Mouse (Mus musculus): ENCODE results near the gene Sema6d. TPM values are rescaled to one million over a fixed set of nuclear protein-coding genes. Genes with fewer than 3 reads are reported as not detected.

Gene Sema6d
- polyA plus RNA-seq, 1 experiment from 2014 or later: 27.9 TPM

DNA sequence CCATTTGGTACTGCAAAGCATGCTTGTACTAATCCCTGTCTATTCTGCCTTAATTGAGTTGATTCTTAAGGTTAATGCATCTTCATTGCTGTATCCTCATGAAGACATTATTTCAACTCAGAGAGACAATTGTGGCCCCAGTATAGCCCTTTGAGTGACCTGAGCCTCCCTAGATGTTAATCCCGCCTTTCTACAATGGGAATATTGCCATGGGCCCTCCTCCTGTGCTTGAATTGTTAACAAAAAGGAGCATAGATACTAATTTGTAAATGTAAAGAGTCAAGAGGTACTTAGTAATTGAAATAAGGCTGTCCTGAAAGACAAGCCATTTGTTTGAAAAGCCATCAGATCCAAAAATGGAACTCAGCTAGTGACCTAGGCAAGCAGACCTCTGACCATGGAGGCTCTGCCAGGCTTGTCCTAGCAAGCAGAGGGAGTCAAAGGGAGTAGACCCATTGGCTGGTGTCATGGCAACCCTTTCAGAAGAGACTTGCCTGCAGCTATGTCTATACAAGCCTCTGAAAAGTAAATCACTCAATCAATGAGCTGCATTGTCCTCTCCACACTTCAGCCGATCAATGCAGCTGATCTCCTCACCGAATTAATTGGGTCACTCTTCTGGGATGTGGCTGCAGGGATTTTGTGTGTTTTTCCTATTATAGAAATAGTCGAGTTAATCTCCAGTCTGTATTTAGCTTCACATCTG, 416.2 kb downstream of the Sema6d start:
- DNase-seq (ENCODE audit: low spot score) (peak; percentile 46), ATAC-seq (ENCODE audit: insufficient read depth, low FRiP score, low TSS enrichment) (peak; percentile 79)
- Histone ChIP-seq H3K9ac (ENCODE audit: low read length) (no peak overlapping the region), H3K27me3 (ENCODE audit: control insufficient read depth, insufficient read depth, low read length) (no peaks in the 10 kb centered on the region), H3K4me3 (ENCODE audit: low read depth, low read length) (no peak overlapping the region), H3K4me1 (ENCODE audit: control insufficient read depth, insufficient read depth, low read length) (no peaks in the 10 kb centered on the region), H3K36me3 (ENCODE audit: control insufficient read depth, insufficient read depth, low read length) (no peaks in the 10 kb centered on the region), H3K4me2 (ENCODE audit: low read depth) (no peak overlapping the region), H3K9me3 (ENCODE audit: control insufficient read depth, low read length) (no peaks in the 10 kb centered on the region), H3K27ac (ENCODE audit: low read depth, low read length) (no peak overlapping the region)
- 29% methylated on average over 4 of the region's 4 CpGs for WGBS

DNA sequence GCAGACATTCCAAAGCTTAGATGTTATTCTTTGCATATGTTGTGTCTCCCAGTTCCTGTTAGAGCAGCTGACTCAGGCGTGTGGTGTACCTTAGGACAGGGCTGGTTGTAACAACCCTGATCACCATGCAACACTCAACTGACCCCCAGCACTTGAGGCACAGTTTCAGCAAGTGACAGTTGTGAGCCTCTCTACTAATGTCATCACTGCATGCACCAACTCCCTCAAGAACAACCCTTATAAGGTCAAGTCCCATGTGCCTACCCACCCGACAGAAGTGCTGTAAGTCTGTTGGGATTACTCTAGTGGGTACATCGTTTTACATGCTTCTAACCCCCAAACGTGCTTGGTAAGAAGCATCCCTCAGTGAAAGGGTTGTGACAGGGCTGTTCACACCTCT, 418.0 kb downstream of the Sema6d start:
- Histone ChIP-seq H3K4me1 (ENCODE audit: control insufficient read depth, insufficient read depth, low read length) (no peaks in the 10 kb centered on the region), H3K4me3 (ENCODE audit: low read depth, low read length) (no peak overlapping the region), H3K4me2 (ENCODE audit: low read depth) (no peak overlapping the region), H3K9ac (ENCODE audit: low read length) (no peak overlapping the region), H3K9me3 (ENCODE audit: control insufficient read depth, low read length) (no peaks in the 10 kb centered on the region), H3K36me3 (ENCODE audit: control insufficient read depth, insufficient read depth, low read length) (no peaks in the 10 kb centered on the region), H3K27me3 (ENCODE audit: control insufficient read depth, insufficient read depth, low read length) (no peaks in the 10 kb centered on the region), H3K27ac (ENCODE audit: low read depth, low read length) (no peak overlapping the region)
- DNase-seq (ENCODE audit: low spot score): no peak
- 78% methylated on average over 4 of the region's 4 CpGs for WGBS
- ATAC-seq (ENCODE audit: insufficient read depth, low FRiP score, low TSS enrichment): no peak

GRCm38 (mm10) chr2:124509479-124509878, 419.7 kb downstream of the Sema6d start:
- Histone ChIP-seq H3K4me2 (ENCODE audit: low read depth) (no peak overlapping the region), H3K36me3 (ENCODE audit: control insufficient read depth, insufficient read depth, low read length) (no peaks in the 10 kb centered on the region), H3K27ac (ENCODE audit: low read depth, low read length) (no peak overlapping the region), H3K9ac (ENCODE audit: low read length) (no peak overlapping the region), H3K4me3 (ENCODE audit: low read depth, low read length) (no peak overlapping the region), H3K9me3 (ENCODE audit: control insufficient read depth, low read length) (no peaks in the 10 kb centered on the region), H3K27me3 (ENCODE audit: control insufficient read depth, insufficient read depth, low read length) (no peaks in the 10 kb centered on the region), H3K4me1 (ENCODE audit: control insufficient read depth, insufficient read depth, low read length) (no peaks in the 10 kb centered on the region)
- ATAC-seq (ENCODE audit: insufficient read depth, low FRiP score, low TSS enrichment): no peak
- no peak for DNase-seq (ENCODE audit: low spot score)
- 85% methylated on average over 6 of the region's 6 CpGs for WGBS

- Histone ChIP-seq H3K27me3 (ENCODE audit: control insufficient read depth, insufficient read depth, low read length) (no peaks in the 10 kb centered on the region), H3K4me3 (ENCODE audit: low read depth, low read length) (no peak overlapping the region), H3K36me3 (ENCODE audit: control insufficient read depth, insufficient read depth, low read length) (no peaks in the 10 kb centered on the region), H3K4me1 (ENCODE audit: control insufficient read depth, insufficient read depth, low read length) (no peaks in the 10 kb centered on the region), H3K27ac (ENCODE audit: low read depth, low read length) (no peak overlapping the region), H3K9ac (ENCODE audit: low read length) (no peak overlapping the region), H3K9me3 (ENCODE audit: control insufficient read depth, low read length) (no peaks in the 10 kb centered on the region), H3K4me2 (ENCODE audit: low read depth) (no peak overlapping the region)
- DNase-seq (ENCODE audit: low spot score): no peak
- 86% methylated on average over 10 of the region's 10 CpGs for WGBS
- ATAC-seq (ENCODE audit: insufficient read depth, low FRiP score, low TSS enrichment): no peak
These were observed 422.1 kb downstream of the Sema6d start for GRCm38 (mm10) chr2:124511826-124512225.

DNA sequence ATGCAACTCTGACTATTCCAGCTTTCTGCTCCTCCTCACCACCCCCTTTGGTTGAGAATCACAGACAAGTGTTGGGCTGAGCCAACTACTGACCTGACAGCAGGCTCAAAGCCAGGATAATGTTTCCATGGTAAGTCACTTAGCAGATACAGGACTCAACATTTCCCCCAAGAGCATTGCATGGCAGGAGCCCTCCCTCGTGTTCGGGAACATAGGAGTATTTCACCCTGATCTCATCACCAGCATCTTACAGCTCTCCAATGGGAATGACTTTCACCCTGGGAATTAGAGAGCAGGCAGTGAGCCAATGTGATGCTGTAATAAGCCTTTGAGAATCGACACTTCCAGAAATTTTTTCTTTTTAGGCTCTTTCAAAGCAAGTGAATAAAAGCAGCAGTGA, 432.7 kb downstream of the Sema6d start:
- Histone ChIP-seq H3K9me3 (ENCODE audit: control insufficient read depth, low read length) (no peaks in the 10 kb centered on the region), H3K4me1 (ENCODE audit: control insufficient read depth, insufficient read depth, low read length) (no peaks in the 10 kb centered on the region), H3K4me2 (ENCODE audit: low read depth) (no peak overlapping the region), H3K27me3 (ENCODE audit: control insufficient read depth, insufficient read depth, low read length) (no peaks in the 10 kb centered on the region), H3K4me3 (ENCODE audit: low read depth, low read length) (no peak overlapping the region), H3K27ac (ENCODE audit: low read depth, low read length) (no peak overlapping the region), H3K36me3 (ENCODE audit: control insufficient read depth, insufficient read depth, low read length) (no peaks in the 10 kb centered on the region), H3K9ac (ENCODE audit: low read length) (no peak overlapping the region)
- ATAC-seq (ENCODE audit: insufficient read depth, low FRiP score, low TSS enrichment) (no peak), DNase-seq (ENCODE audit: low spot score) (no peak)
- WGBS: 88% methylated on average over 3 of the region's 3 CpGs

DNA sequence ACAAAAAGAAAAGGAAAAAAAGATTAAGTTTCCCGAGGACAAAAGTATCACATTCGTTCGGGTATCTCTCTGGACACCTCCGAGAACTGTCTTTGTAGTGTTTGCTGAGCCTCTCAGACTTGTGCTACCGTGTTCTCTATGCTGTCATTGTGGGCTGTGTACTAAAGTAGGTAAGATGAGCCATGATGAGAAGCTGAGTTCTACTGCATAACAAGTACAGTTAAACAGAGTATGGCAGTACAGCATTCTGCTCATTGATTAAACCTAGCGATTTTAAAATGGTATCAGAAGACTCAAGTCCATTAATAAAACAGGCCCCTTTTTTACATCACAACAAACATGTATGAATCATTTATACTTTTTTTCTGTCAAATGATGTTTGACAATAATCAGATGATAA, 433.9 kb downstream of the Sema6d start:
- Histone ChIP-seq H3K36me3 (ENCODE audit: control insufficient read depth, insufficient read depth, low read length) (no peaks in the 10 kb centered on the region), H3K4me2 (ENCODE audit: low read depth) (no peak overlapping the region), H3K4me3 (ENCODE audit: low read depth, low read length) (no peak overlapping the region), H3K27me3 (ENCODE audit: control insufficient read depth, insufficient read depth, low read length) (no peaks in the 10 kb centered on the region), H3K9ac (ENCODE audit: low read length) (no peak overlapping the region), H3K27ac (ENCODE audit: low read depth, low read length) (no peak overlapping the region), H3K4me1 (ENCODE audit: control insufficient read depth, insufficient read depth, low read length) (no peaks in the 10 kb centered on the region), H3K9me3 (ENCODE audit: control insufficient read depth, low read length) (no peaks in the 10 kb centered on the region)
- no peak for ATAC-seq (ENCODE audit: insufficient read depth, low FRiP score, low TSS enrichment)
- 94% methylated on average over 6 of the region's 6 CpGs for WGBS
- DNase-seq (ENCODE audit: low spot score): no peak

- no peak for DNase-seq (ENCODE audit: low spot score)
- no peak overlapping the region for H3K9ac ChIP-seq (ENCODE audit: low read length)
- WGBS: 81% methylated on average over 3 of the region's 3 CpGs
- H3K4me2 ChIP-seq (ENCODE audit: low read depth): no peak overlapping the region
- no peak overlapping the region for H3K4me3 ChIP-seq (ENCODE audit: low read depth, low read length)
- no peak for ATAC-seq (ENCODE audit: insufficient read depth, low FRiP score, low TSS enrichment)
- no peak overlapping the region for H3K27ac ChIP-seq (ENCODE audit: low read depth, low read length)
- no peaks in the 10 kb centered on the region for H3K4me1 ChIP-seq (ENCODE audit: control insufficient read depth, insufficient read depth, low read length)
- H3K27me3 ChIP-seq (ENCODE audit: control insufficient read depth, insufficient read depth, low read length): no peaks in the 10 kb centered on the region
- H3K36me3 ChIP-seq (ENCODE audit: control insufficient read depth, insufficient read depth, low read length): no peaks in the 10 kb centered on the region
- no peaks in the 10 kb centered on the region for H3K9me3 ChIP-seq (ENCODE audit: control insufficient read depth, low read length)
These were observed 434.4 kb downstream of the Sema6d start for GRCm38 (mm10) chr2:124524167-124524566.

GRCm38 (mm10) chr2:124527641-124528040, 437.9 kb downstream of the Sema6d start:
- ATAC-seq (ENCODE audit: insufficient read depth, low FRiP score, low TSS enrichment) (no peak), DNase-seq (ENCODE audit: low spot score) (no peak)
- H3K27me3 ChIP-seq (ENCODE audit: control insufficient read depth, insufficient read depth, low read length): no peaks in the 10 kb centered on the region
- H3K27ac ChIP-seq (ENCODE audit: low read depth, low read length): no peak overlapping the region
- no peak overlapping the region for H3K4me3 ChIP-seq (ENCODE audit: low read depth, low read length)
- no peaks in the 10 kb centered on the region for H3K9me3 ChIP-seq (ENCODE audit: control insufficient read depth, low read length)
- no peak overlapping the region for H3K4me2 ChIP-seq (ENCODE audit: low read depth)
- H3K9ac ChIP-seq (ENCODE audit: low read length): no peak overlapping the region
- H3K36me3 ChIP-seq (ENCODE audit: control insufficient read depth, insufficient read depth, low read length): no peaks in the 10 kb centered on the region
- 92% methylated on average over 3 of the region's 3 CpGs for WGBS
- H3K4me1 ChIP-seq (ENCODE audit: control insufficient read depth, insufficient read depth, low read length): peaks cover 4% of the 10 kb centered on the region; the same call in 1 of the 2 replicates

- no peak overlapping the region for H3K4me2 ChIP-seq (ENCODE audit: low read depth)
- no peaks in the 10 kb centered on the region for H3K27me3 ChIP-seq (ENCODE audit: control insufficient read depth, insufficient read depth, low read length)
- DNase-seq (ENCODE audit: low spot score) (no peak), ATAC-seq (ENCODE audit: insufficient read depth, low FRiP score, low TSS enrichment) (no peak)
- peaks cover 4% of the 10 kb centered on the region; the same call in 1 of the 2 replicates for H3K4me1 ChIP-seq (ENCODE audit: control insufficient read depth, insufficient read depth, low read length)
- no peak overlapping the region for H3K9ac ChIP-seq (ENCODE audit: low read length)
- no peaks in the 10 kb centered on the region for H3K36me3 ChIP-seq (ENCODE audit: control insufficient read depth, insufficient read depth, low read length)
- H3K9me3 ChIP-seq (ENCODE audit: control insufficient read depth, low read length): no peaks in the 10 kb centered on the region
- no peak overlapping the region for H3K4me3 ChIP-seq (ENCODE audit: low read depth, low read length)
- H3K27ac ChIP-seq (ENCODE audit: low read depth, low read length): no peak overlapping the region
- 84% methylated on average over 2 of the region's 2 CpGs for WGBS
These were observed 440.7 kb downstream of the Sema6d start for GRCm38 (mm10) chr2:124530441-124530840.

Data from neural tube, embryonic 11.5 days (tissue).